Mouse (Mus musculus) telencephalon, adult 2 months (tissue): Measurements from ENCODE around the gene Pakap.

Source experiments
- DNase-seq: peaks from one replicate; pipeline ENCODE4 v3.0.0-alpha.2; 2011; ENCODE audit warnings: low read depth, low spot score

Gene Pakap

GRCm38 (mm10) chr4:57715849-57716248, 147.9 kb downstream of the Pakap start:
- no peak for DNase-seq

- DNase-seq, result no peak
These were observed 148.8 kb downstream of the Pakap start for GRCm38 (mm10) chr4:57716735-57717134.

GRCm38 (mm10) chr4:57717354-57717753, 149.4 kb downstream of the Pakap start, which contains the start of gene Akap2:
Akap2 (plus strand) TSS chr4:57717657.
- no peak for DNase-seq

GRCm38 (mm10) chr4:57719370-57719769, 151.4 kb downstream of the Pakap start:
- no peak for DNase-seq

GRCm38 (mm10) chr4:57720869-57721361, 152.9 kb downstream of the Pakap start:
- no peak for DNase-seq

- no peak for DNase-seq
These were observed 154.3 kb downstream of the Pakap start for GRCm38 (mm10) chr4:57722296-57722695.

- no peak for DNase-seq
These were observed 155.7 kb downstream of the Pakap start for GRCm38 (mm10) chr4:57723659-57724058.

GRCm38 (mm10) chr4:57725569-57725968, 157.6 kb downstream of the Pakap start:
- no peak for DNase-seq

GRCm38 (mm10) chr4:57728611-57729183, 160.7 kb downstream of the Pakap start:
- DNase-seq, result no peak

- DNase-seq, result no peak
These were observed 162.1 kb downstream of the Pakap start for GRCm38 (mm10) chr4:57730047-57730446.

- DNase-seq, result no peak
These were observed 163.0 kb downstream of the Pakap start for GRCm38 (mm10) chr4:57730801-57731598.

- DNase-seq, result no peak
These were observed 164.4 kb downstream of the Pakap start for GRCm38 (mm10) chr4:57732351-57732750.

- DNase-seq, result no peak
These were observed 165.5 kb downstream of the Pakap start for GRCm38 (mm10) chr4:57733445-57733844.

GRCm38 (mm10) chr4:57735426-57735825, 167.4 kb downstream of the Pakap start:
- no peak for DNase-seq

GRCm38 (mm10) chr4:57738856-57739552, 171.0 kb downstream of the Pakap start:
- DNase-seq, result no peak

GRCm38 (mm10) chr4:57743325-57743929, 175.4 kb downstream of the Pakap start:
- DNase-seq, result no peak

GRCm38 (mm10) chr4:57750651-57751050, 182.7 kb downstream of the Pakap start:
- DNase-seq, result no peak

- no peak for DNase-seq
These were observed 183.1 kb downstream of the Pakap start for GRCm38 (mm10) chr4:57751054-57751453.

- no peak for DNase-seq
These were observed 183.6 kb downstream of the Pakap start for GRCm38 (mm10) chr4:57751566-57751965.

- DNase-seq, result no peak
These were observed 187.1 kb downstream of the Pakap start for GRCm38 (mm10) chr4:57755085-57755484.

GRCm38 (mm10) chr4:57757997-57758396, 190.0 kb downstream of the Pakap start:
- DNase-seq, result no peak

GRCm38 (mm10) chr4:57762424-57762823, 194.4 kb downstream of the Pakap start:
- no peak for DNase-seq
